Mouse (Mus musculus): ENCODE data around the gene Zfp976.
"Not testable (repeated sequence)": the region's sequence is repeated elsewhere in the genome, so short reads cannot be mapped to it uniquely, and the experiment has no call there.

Gene Zfp976

DNA sequence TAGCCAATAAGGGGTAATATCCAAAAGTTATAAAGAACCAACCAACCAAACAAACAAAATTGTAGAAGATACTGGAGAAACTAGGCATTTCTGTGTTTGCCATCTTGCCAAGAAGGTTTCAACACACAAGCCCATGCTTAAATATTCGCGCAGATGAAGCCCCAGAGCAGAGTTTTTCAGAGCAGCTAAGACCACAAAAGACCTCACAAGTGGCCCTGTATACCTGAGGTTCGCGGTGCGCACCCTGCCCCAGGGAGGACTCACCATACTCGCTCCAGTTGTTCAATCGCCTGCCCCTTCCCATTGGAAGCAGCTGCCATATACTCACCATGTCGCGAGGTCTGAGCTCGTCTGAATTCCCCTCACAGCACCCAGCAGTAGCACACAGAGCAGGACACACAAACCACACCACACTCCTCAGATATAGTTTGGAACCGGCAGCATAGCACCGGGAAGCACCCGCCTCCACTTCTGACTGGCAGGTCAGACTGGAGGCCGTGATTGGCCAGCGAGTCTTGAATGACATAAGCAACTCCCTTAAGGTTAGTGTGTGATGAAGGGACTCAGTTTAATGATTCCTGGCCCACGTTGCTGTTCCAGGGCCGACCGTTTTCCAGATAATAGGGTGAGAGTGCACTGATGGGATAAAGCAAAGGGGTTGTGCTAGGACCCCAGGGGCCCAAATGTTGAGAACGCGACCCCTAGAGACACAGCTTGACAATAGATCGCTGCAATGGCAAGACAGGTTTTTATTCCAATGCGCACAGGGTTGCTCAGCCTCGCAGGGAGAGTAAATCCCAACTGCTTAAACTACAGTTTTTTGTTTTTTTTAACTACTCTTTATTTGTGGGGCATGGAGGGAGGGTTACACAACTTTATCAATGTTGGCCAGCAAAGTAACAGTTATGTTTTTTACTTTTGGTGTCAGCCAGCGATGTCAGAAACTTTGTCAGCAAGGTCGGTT lies at the start of gene Zfp976:
Zfp976 (minus strand) TSS at position 437 of the 964 bp plus-strand sequence.
- DNase-seq (ENCODE audit: low read depth): peak; percentile 88

DNA sequence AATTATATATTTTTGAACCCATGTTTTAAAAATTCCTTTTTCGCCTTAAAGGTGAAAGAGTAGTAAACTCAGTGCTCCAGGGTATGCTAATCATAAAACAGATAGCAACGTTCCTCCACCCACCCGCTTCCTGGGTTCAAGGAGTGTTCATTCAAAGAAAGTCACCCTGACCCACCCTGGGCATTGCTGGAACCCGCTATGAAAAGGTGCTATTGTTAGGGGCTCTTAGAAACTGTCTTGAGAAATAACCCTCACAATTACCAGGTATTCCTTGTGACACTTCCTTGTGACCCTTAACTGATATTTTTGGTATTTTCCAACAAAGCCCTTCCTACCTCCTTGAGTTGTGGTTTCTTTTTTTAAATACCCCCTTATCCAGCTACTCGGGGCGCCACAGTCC lies 37.7 kb upstream of the Zfp976 start:
- not testable (repeated sequence) for DNase-seq (ENCODE audit: low read depth)

DNA sequence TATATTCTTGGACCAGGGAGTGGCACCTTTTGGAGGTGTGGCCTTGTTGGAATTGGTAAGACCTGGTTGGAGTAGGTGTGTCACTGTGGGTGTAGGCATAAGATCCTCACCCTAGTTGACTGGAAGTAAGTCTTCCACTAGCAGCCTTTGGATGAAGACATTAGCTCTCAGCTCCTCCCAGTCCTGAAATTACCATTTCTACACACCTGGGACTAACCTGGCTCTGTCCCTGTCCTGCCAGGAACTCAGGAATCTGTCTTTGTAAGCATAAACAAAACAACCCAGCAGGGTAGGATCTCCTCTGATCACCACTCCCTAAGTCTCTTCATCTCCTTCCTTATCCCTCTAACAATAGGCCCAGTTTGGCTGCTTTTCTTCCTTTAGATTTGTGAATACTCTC lies 37.3 kb upstream of the Zfp976 start:
- not testable (repeated sequence) for DNase-seq (ENCODE audit: low read depth)

DNA sequence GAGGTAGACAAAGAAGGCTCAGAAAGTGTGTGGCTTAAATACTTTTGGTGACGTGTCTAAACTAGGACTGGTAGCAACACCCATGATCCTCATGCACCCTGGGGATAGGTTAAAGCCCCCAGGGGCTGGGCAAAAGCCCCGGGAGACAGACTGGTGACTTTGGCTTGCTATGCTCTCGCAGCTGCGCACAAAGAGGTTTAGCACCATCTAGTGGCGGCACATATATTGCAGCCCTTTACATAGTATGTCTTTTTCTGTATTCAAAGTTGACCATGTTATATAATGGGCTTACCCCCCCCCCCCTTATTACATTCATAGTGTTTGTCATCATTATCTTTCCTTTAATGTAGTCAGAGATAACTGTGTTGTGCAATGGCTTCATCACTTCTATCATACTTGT lies 17.8 kb upstream of the Zfp976 start:
- peak; percentile 5 for DNase-seq (ENCODE audit: low read depth)

DNA sequence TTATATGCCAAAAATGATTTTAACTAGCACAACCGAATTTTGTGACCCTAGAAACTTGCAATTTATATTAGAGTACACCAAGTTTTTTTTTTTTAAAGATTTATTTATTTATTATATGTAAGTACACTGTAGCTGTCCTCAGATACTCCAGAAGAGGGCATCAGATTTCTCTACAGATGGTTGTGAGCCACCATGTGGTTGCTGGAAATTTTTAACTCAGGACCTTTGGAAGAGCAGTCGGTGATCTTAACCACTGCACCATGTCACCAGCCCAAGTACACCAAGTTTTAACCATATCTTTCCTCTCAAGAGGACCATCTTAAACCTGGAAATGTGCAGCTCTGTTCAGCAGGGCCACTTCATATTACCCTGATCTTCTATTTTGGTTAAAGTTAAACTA lies 12.8 kb upstream of the Zfp976 start:
- peak; percentile 3 for DNase-seq (ENCODE audit: low read depth)

DNA sequence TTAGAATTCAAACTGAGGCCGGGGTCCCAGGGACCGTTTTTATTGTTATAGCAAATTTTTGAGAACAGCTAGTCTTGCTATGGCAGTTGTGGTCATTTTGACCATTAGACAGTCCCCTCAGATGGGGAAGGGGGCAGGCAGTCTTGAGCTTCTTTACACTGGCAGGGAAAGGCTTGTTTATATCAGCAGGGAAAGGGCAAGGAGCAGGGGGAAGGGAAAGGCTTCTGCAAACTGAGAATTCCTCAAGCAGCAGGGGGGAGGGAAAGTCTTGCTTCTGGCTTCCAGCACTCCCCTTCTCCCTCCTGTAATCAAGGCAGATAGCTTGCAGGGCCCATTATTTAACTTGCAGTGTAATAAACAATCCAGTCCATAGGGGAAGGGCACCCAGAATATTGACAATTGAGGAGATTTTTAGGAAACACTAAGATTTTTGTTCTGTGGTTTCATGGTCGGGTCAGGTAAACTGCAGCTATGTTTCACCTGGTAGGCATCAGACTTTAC lies 782 bp upstream of the Zfp976 start:
- DNase-seq (ENCODE audit: low read depth): peak; percentile 6

DNA sequence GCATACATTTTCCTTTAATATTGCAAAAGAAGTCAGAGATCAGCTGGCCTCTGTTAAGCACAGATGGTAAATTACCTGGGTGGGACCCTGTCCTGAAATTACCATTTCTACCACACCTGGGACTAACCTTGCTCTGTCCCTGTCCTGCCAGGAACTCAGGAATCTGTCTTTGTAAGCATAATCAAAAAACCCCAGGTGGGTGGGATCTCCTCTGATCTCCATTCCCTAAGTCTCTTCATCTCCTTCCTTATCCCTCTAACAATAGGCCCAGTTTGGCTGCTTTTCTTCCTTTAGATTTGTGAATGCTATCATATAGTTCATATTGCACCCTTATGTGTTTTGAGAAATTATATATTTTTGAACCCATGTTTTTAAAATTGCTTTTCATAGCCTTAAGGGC lies 11.4 kb downstream of the Zfp976 start:
- DNase-seq (ENCODE audit: low read depth): not testable (repeated sequence)

DNA sequence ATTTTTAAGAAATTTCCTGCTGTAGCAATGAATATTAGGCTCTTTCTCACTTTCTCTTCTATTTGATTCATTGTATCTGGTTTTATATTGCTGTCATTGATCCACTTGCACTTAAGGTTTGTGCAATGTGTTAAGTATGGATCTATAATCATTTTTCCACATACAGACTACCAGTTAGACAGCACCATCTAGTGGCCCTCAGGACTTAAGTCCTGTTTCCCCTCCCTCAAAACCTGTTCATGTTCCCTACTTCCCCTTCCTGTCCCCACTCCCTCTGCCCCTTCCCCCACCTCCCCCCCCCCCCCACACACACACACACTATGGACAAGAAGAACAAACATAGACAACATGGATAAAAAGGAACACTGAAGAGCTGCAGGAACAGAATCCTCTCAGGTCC lies 46.7 kb downstream of the Zfp976 start:
- peak; percentile 6 for DNase-seq (ENCODE audit: low read depth)

DNA sequence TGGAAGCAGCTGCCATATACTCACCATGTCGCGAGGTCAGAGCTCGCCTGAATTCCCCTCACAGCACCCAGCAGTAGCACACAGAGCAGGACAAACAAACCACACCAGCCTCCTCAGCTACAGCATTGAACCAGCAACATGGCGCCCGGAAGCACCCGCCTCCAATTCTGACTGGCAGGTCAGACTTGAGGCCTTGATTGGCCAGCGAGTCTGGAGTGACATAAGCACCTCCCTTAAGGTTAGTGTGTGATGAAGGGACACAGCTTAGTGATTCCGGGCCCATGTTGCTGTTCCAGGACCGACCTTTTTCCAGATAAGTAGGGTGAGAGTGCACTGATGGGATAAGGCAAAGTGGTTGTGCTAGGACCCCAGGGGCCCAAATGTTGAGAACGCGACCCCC lies 50.0 kb downstream of the Zfp976 start, which contains the start of gene Zfp977:
Zfp977 (minus strand) TSS at position 135 of the 400 bp plus-strand sequence.
- not testable (repeated sequence) for DNase-seq (ENCODE audit: low read depth)

DNA sequence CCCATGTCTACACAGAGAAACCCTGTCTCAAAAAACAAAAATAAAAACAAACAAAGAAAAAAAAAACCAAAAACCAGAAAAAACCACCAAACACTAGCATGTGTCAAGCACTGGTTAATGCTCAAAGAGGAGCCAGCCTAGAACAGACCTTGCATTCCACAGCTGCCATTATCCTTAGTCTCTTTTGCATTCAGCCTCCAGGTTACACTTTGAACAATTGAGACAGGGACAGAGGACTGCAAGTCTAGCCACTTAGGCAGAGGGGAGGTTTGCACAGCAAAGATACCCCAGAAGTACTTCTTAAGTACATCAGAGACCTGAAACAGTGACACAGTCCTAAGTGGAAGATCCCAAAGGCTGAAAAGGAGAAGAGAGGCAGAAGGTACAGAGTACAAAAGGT lies 51.1 kb downstream of the Zfp976 start:
- not testable (repeated sequence) for DNase-seq (ENCODE audit: low read depth)

DNA sequence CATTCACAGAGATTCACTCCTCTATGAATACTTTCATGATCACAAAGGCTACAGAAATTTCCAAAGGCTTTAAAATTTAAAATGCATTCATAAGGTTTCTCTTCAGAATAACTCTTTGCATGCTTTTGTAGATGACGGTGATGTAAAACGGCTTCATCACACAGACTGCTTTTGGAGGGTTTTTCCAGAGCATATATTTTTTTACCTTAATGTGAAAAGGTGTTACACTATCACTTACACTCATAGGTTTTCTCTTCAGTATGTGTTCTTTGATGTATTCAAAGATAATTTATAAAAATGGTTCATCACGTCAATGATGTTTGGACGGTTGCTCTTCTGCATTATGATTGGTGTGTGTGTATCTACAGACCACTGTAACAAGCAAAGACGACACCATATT lies 63.9 kb downstream of the Zfp976 start, which contains the start of gene Gm21028:
Gm21028 (minus strand) TSS at position 101 of the 400 bp plus-strand sequence.
- no peak for DNase-seq (ENCODE audit: low read depth)

Data from NIH3T3 (cell line).